Mouse (Mus musculus) cerebellum, adult 8-10 months (tissue): ENCODE results near the gene Tango6.

ENCODE experiments used
- DNase-seq: peaks from one replicate; pipeline ENCODE4 v3.0.0; 2022

Tango6 gene

DNA sequence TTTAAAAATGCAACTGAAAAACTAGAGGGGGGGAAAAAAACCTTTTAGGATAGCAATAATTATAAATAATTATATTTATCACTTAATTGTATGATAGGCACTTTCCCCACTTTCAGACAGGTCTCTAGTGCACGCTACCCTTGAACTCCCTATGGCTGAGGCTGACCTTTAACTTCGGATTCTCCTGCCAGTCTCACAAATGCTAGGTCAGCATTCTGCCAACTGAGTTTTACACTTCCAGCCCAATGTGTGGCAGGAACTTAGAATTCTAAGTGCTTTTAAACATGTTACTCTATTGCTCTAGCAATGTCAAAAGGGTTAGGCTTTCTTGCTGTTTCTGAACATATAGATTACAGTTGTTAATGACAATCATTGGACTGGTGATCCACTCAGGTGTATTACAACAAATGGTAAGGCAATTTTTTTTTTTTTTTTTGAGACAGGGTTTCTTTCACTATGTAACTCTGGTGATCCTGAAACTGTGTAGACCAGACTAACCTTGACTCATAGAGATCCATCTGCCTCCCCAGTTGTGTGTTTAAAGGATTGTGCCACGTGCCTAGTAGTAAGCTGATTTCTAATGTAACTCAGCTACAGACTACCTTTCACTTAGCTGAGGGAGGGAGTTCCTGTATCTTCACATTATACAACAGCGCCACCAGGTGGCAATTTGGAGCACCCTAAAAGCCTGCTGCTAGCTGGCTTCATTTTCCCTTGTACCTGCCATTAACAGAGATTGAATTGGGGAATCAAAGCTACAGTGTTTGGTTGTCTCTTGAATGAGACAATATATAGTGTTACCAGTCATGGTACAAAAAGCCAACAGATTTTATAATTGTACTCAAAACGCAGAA is 204.7 kb downstream of the Tango6 start:
- peak; percentile 72 for DNase-seq

DNA sequence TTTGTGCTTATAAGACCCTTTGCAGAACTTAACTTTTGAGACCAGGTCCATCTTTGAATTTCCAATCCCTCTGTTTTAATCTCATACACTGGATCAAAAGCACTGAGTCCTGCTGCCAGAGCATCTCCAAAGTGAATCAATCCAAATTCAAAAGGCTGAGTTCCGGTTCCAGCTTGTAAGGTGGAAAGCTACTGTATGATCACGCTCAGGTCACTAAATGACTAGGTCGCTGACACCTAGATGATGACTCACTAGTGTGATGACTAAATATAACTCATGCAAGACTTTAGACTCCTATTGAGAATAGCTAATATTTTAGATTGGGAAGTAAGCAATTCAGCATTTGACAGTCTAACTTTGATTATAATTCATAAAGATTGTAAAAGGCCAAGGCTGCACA is 205.9 kb downstream of the Tango6 start:
- no peak for DNase-seq

DNA sequence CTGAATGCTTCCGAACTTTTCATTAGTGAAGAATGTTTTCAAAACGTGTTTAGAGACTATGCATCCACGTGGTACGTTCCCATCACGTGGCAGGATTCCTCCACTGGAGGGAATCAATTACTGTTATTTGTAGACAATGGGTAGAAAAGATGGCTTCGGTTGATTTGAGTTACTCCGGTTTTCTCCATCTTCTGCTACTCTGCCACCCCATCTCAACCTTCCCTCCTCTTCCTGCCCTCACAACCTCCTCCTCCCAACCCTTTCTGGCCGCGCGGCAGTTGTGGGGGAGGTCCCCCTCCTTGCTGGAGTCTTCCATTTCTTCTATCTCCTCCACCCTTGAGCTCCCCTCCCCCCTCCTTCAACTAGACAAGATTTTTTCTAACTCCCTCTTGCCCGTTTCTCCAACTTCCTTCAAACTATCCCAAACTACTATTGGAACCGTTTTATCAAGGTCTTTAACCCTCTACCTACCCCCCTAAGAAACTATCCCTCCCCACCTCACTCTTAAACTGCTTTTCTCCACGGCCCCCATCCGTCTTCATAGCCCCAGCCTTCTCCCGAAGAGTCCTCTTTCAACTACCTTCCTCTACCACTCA is 209.4 kb downstream of the Tango6 start:
- no peak for DNase-seq

DNA sequence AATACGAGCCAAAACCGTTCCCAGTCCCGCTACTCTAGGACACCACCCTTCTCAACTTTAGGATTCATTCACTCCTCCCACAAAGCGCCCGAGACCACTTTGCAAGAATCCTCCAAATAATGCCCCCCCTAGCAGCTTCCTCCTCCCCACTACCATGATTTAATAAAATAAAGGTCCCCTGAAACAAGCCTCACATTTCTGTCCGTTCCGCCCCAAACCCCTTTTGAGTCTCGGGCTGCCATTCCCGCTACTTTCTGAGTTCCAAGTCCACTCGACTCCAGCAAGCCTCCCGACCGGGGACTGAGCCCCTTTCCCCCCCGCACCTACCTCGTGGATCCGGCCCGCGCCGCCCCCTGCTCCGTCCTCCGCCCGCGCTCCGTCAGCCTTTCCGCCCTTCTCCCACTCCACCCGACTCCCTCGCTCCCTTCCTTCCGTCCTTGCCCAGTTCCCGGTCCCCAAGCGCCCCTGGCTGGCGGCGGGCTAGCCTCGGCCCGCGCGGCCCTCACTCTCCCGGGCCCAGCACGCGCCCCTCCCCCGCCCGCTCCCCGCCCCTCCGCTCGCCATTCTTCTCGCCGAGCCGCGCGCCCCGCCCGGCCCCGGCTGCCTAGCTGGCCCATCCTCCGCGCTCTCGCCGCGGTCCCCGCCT is 210.1 kb downstream of the Tango6 start:
- no peak for DNase-seq

DNA sequence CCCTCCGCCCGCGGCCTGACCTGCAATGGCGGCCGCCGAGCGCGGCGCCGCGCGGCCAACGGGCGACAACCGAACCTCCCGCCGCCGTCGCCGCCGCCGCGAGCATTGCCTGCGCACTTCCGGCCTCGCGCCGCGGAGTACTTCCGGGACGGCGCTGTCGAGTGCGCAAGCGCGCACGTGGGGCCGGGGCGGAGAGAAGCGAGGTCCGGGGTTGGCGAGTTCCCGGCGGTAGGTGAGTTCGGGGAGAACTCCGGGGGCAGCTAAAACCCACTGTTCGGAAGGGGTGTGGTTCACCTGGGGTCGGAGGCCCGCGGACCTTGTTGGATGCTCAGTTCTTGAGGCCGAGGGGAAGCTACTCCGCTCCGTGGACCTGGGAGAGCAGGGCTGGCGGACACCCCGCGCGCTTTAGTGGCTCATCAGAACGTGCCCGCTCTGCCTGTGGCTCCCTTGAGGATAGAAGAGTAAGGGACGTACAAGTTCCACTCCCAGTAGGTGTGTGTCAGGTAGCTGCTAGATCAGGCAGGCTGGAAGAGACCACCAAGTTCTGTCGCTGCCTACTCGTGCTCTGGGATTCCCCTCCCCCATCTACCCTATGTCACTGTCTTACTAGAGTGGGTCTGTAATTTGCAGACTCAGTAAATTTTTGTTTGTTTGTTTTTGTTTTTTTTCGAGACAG is 210.8 kb downstream of the Tango6 start, which contains the start of gene Utp4:
Gene Utp4 (plus strand): TSS at position 156 of the 676 bp plus-strand sequence.
- DNase-seq = peak; percentile 82

DNA sequence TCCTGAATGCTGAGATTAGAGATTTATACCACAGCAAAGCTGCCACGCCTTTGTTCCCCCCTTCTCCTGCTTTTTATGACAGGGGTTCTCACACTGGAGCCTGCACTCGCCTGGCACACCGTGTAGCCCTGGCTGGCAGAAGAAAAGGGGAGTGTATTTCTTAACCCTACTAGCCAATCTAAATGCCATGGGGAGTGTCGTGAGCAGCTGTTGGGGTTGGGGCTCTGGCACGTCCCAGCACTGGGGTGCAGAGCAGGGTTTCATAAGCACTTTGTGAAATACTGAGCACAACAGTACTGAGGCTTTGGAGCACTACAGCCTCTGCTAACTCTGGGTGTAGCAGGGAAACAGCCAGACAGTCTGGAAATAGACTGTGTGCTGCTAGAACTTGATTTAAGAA is 216.6 kb downstream of the Tango6 start:
- DNase-seq = no peak
